Mouse (Mus musculus): ENCODE data around the gene Rtcb.

Rtcb gene

GRCm38 (mm10) chr10:85948483-85949196, 9.0 kb downstream of the Rtcb start:
- in situ Hi-C loops (cut with MboI, MseI), result loop anchor here (10.0 kb wide), 1 partner anchor 756 kb away; the partner anchor contains the start of genes Hsp90b1 and Ttc41

- in situ Hi-C loops (cut with MboI, MseI), result no loop called here
Observed at GRCm38 (mm10) chr10:85936280-85936965, 21.2 kb downstream of the Rtcb start.

GRCm38 (mm10) chr10:85929962-85930361, 27.7 kb downstream of the Rtcb start:
- in situ Hi-C loops (cut with MboI, MseI), result no loop called here

DNA sequence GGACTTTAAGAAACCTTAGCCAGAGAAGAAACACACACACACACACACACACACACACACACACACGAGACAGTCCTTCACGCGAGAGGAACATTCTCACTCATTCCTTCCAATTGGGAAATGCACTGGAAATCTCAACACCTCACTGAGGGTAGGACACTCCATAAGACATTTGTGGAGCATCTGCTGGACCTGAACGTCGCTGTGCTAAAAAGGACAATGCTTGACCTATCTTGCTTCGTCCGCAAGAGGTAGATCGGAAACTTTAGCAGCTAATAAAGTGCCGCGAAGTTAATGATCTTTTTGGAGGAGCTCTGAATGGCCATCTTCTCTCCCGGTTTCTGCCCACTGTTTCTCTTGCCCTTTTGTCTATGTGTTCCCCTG, 28.4 kb downstream of the Rtcb start:
- in situ Hi-C loops (cut with MboI, MseI), result no loop called here

- in situ Hi-C loops (cut with MboI, MseI), result no loop called here
Observed at GRCm38 (mm10) chr10:85928499-85929207, 29.0 kb downstream of the Rtcb start.

GRCm38 (mm10) chr10:85927676-85928445, 29.8 kb downstream of the Rtcb start, which contains the start of gene Ascl4:
TSS of gene Ascl4 (plus strand) at chr10:85927681.
- in situ Hi-C loops (cut with MboI, MseI), result no loop called here

DNA sequence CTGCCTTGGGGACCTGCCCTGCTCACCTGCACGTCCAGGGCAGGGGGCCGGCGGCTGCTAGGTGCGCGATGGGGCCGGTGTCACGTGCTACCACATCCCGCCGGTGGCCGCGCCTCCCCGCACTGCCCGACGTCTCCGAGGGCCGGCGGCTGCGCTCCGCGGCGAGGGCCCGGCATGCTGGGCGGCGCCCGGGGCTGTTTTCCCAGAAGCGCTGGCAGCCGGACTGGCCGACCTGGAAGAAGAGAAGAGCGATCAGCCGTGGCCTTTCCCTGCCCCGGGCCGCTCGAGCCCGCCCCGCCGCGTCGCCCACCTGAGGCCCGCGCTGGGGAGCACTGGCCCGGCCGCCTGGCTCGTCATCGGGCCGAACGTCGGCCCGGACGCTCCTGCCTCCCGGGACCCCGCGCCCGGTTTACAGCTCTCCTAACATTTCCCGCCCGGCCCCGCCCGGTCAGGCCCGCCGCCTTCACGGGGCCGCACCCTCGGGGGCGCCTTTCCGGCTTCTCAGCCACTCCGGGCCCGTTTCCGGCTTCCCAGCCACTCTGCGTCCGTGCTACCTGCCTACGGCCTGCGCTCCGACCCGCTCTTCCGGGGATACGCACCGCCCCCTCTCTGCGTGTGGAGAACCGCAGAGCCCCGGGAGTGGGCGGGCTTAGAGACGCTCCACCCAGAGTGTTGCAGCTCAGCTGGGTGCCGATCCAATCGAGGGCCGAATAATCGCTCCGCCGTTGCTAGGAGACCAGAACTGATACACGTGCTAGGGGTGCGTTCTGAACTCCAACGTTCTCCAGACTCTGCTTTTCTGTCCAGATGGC, 40.9 kb downstream of the Rtcb start, which contains the start of gene Prdm4:
TSS of gene Prdm4 (minus strand) at position 645 of the 812 bp plus-strand sequence.
- in situ Hi-C loops (cut with MboI, MseI), result no loop called here

Measured in T-helper 1 cell (primary cell).